Mouse (Mus musculus) spleen, postnatal 0 days (tissue): Measurements from ENCODE around the gene Ifitm5. TPM values are rescaled to one million over a fixed set of nuclear protein-coding genes. Genes with fewer than 3 reads are reported as not detected.

Source experiments
- polyA plus RNA-seq: library from polyadenylated mRNA; unstranded; fragments of >200 nt; fragmentation: Nextera tagmentation; extraction: Ambion mirVana; gene quantifications from 2 replicates; pipeline ENCODE4 v1.2.1, GENCODE M21; 2015

Ifitm5 gene
- 0.97 and 1.4 TPM in 2 replicates for polyA plus RNA-seq

GRCm38 (mm10) chr7:140949824-140950530 is at the start of gene Ifitm5:
TSS of gene Ifitm5 (minus strand) at chr7:140950291.

GRCm38 (mm10) chr7:140966921-140967320 is 16.8 kb upstream of the Ifitm5 start, which contains the start of gene Ifitm1:
TSS of gene Ifitm1 (plus strand) at chr7:140967221.

GRCm38 (mm10) chr7:140955758-140956555 is 5.9 kb upstream of the Ifitm5 start, which contains the start of the genes Gm45717 and Ifitm2:
TSS of gene Gm45717 (minus strand) at chr7:140955937.
TSS of gene Ifitm2 (minus strand) at chr7:140955987.

GRCm38 (mm10) chr7:140941222-140942051 is 8.7 kb downstream of the Ifitm5 start, which contains the start of gene Pgghg:
TSS of gene Pgghg (plus strand) at chr7:140941391.

GRCm38 (mm10) chr7:140920418-140921029 is 29.6 kb downstream of the Ifitm5 start, which contains the start of gene Nlrp6:
TSS of gene Nlrp6 (plus strand) at chr7:140920902.

GRCm38 (mm10) chr7:140900220-140900619 is 49.9 kb downstream of the Ifitm5 start, which contains the start of gene Cox8b:
TSS of gene Cox8b (minus strand) at chr7:140900446.

Other genes with a start within 250 kb of the Ifitm5 start
- 0.19 and 0.23 TPM in 2 replicates for gene Cyp2e1, start 186.6 kb downstream of the Ifitm5 start, polyA plus RNA-seq
- 0.16 TPM in 1 of 2 replicates, not detected in the other for gene Syce1, start 162.4 kb downstream of the Ifitm5 start, polyA plus RNA-seq
- 0.13 TPM in 2 replicates for gene Zfp941, start 128.1 kb downstream of the Ifitm5 start, polyA plus RNA-seq
- gene Urah, start 115.3 kb downstream of the Ifitm5 start, polyA plus RNA-seq = 0.18 TPM in 1 of 2 replicates, not detected in the other
- gene Scgb1c1, start 104.7 kb downstream of the Ifitm5 start, polyA plus RNA-seq = not detected in 2 replicates
- 0.12 and 0.16 TPM in 2 replicates for gene Odf3, start 102.5 kb downstream of the Ifitm5 start, polyA plus RNA-seq
- gene Gm45785, start 94.0 kb downstream of the Ifitm5 start, polyA plus RNA-seq = not detected in 2 replicates
- 31.8 and 36.1 TPM in 2 replicates for gene Ric8a, start 93.3 kb downstream of the Ifitm5 start, polyA plus RNA-seq
- gene Bet1l, start 92.7 kb downstream of the Ifitm5 start, polyA plus RNA-seq = 32.7 and 38.1 TPM in 2 replicates
- 159 and 163 TPM in 2 replicates for gene Psmd13, start 68.3 kb downstream of the Ifitm5 start, polyA plus RNA-seq
- gene Sirt3, start 68.0 kb downstream of the Ifitm5 start, polyA plus RNA-seq = 21.7 and 24.0 TPM in 2 replicates
- 0.55 and 1.2 TPM in 2 replicates for gene Cox8b, start 49.8 kb downstream of the Ifitm5 start, polyA plus RNA-seq
- gene Nlrp6, start 29.4 kb downstream of the Ifitm5 start, polyA plus RNA-seq = 0.08 TPM in 2 replicates
- 6.2 and 8.2 TPM in 2 replicates for gene Pgghg, start 8.9 kb downstream of the Ifitm5 start, polyA plus RNA-seq
- gene Gm45717, start 5.6 kb upstream of the Ifitm5 start, polyA plus RNA-seq = 0.40 TPM in 1 of 2 replicates, not detected in the other
- gene Ifitm2, start 5.7 kb upstream of the Ifitm5 start, polyA plus RNA-seq = 630 and 797 TPM in 2 replicates
- gene Ifitm1, start 16.9 kb upstream of the Ifitm5 start, polyA plus RNA-seq = 143 and 182 TPM in 2 replicates
- 384 and 520 TPM in 2 replicates for gene Ifitm3, start 60.5 kb upstream of the Ifitm5 start, polyA plus RNA-seq
- 94.2 and 145 TPM in 2 replicates for gene Ifitm6, start 67.6 kb upstream of the Ifitm5 start, polyA plus RNA-seq
- not detected in 2 replicates for gene Gm17387, start 78.8 kb upstream of the Ifitm5 start, polyA plus RNA-seq
- 0.29 and 0.49 TPM in 2 replicates for gene B4galnt4, start 110.8 kb upstream of the Ifitm5 start, polyA plus RNA-seq
- 2.2 and 3.6 TPM in 2 replicates for gene Pkp3, start 127.9 kb upstream of the Ifitm5 start, polyA plus RNA-seq
- gene Sigirr, start 150.3 kb upstream of the Ifitm5 start, polyA plus RNA-seq = 8.6 and 9.9 TPM in 2 replicates
- gene Ano9, start 167.5 kb upstream of the Ifitm5 start, polyA plus RNA-seq = 0.29 and 0.60 TPM in 2 replicates
- gene Ptdss2, start 172.1 kb upstream of the Ifitm5 start, polyA plus RNA-seq = 137 and 167 TPM in 2 replicates
- 61.3 and 72.7 TPM in 2 replicates for gene Rnh1, start 222.6 kb upstream of the Ifitm5 start, polyA plus RNA-seq
- gene Hras, start 243.7 kb upstream of the Ifitm5 start, polyA plus RNA-seq = 62.2 and 63.7 TPM in 2 replicates
- gene Lrrc56, start 243.9 kb upstream of the Ifitm5 start, polyA plus RNA-seq = 4.3 and 4.7 TPM in 2 replicates